Mouse (Mus musculus) small intestine, adult 2 months (tissue): Measurements from ENCODE around the gene Fkbp2.

Source experiments
- CTCF ChIP-seq: fragments of 200-500 bp; IDR thresholded peaks from 2 replicates; pipeline ENCODE4 v1.5.1; 2012; ENCODE audit warnings: low read depth, mild to moderate bottlenecking, control low read depth, inconsistent platforms, low read length, moderate library complexity, mixed read lengths; ENCODE audit not compliant: insufficient replicate concordance, insufficient read length; ENCODE audit errors: extremely low read depth
- POLR2A ChIP-seq: fragments of 200-500 bp; IDR thresholded peaks from 2 replicates; pipeline ENCODE4 v1.6.1; 2012; ENCODE audit warnings: low read depth, mild to moderate bottlenecking, control low read depth, inconsistent platforms, low read length, moderate library complexity

DNA sequence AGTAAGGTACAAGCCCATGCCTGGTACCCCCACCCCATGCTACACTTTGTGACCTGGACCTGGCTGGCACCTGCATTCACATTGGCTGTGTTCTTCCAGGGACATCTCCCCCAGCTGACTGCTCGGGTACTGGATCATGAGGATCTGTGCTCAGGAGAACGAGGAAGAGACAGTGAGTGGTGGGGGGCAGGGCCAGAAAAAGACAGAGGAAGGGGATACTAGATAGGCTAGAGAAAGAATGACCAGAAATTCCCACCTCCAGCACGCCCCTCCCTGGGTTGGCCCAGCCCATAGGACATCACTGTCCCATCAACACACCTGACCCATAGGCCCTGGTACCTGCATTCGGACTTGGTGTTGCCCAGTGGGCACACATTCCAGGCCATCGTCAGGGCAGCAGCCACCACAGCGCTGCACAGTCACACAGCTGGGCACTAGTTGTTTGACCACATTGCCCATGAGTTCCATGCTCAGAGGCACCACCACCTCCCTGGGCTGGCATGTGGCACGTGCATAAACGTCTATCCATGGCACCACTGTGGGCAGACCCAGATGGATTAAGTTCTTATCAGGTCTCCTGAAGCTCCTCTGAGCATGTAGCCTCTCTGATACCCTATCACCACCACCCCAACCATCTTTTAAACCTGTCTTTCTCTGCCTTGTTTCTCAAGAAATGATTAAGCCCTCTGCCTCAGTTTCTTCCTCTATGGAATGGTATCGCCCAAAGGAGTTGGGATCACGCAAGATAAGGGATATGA, 5.8 kb upstream of the Fkbp2 start:
- TF ChIP-seq CTCF = no peak
- TF ChIP-seq POLR2A = no peak
